Mouse (Mus musculus): ENCODE results near the gene Xpnpep1. TPM values are rescaled to one million over a fixed set of nuclear protein-coding genes. Genes with fewer than 3 reads are reported as not detected.
A peak's percentile ranks its signal among the peaks of the same experiment; 100 is the strongest.

Gene Xpnpep1
- polyA plus RNA-seq, 1 experiment from 2014 or later, result 196 TPM

DNA sequence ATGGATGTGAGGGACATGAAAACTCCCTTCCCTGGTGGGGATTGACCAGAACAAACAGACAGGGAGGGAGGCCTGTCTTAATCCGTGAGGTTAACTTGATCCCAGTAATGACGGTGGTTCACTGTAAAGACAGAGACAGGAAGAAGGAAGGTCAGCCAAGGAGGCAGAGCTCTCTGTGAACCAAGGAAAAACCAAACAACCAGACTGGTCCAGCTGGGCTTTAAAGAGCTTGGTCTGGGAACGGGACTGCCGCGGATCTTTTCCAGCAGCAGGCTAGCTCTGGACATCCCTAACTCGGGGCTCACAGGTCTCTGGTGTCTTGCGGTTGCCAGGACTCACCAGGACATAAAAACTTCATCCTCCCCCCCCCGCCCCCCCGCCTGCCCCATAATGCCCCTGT lies 26.5 kb upstream of the Xpnpep1 start:
- H3K27ac ChIP-seq (ENCODE audit: low read depth), result peak overlapping the region; percentile 51; the same call in 1 of the 2 replicates
- ATAC-seq (ENCODE audit: insufficient read depth), result peak; percentile 47; the same call in 1 of the 2 replicates
- H3K4me3 ChIP-seq (ENCODE audit: low read depth, low read length), result no peak overlapping the region
- no peak overlapping the region; the same call in 1 of the 2 replicates for H3K9ac ChIP-seq
- no peaks in the 10 kb centered on the region for H3K9me3 ChIP-seq (ENCODE audit: low read depth, low read length)
- H3K36me3 ChIP-seq (ENCODE audit: insufficient read depth), result no peaks in the 10 kb centered on the region
- WGBS, result 19% methylated on average over 9 of the region's 9 CpGs
- TF ChIP-seq CTCF (IDR thresholded peaks at IDR 0.05; ENCODE audit: low read depth), result no peak
- H3K4me1 ChIP-seq (ENCODE audit: insufficient read depth), result peaks cover 25% of the 10 kb centered on the region
- H3K27me3 ChIP-seq (ENCODE audit: insufficient read depth, low read length), result no peaks in the 10 kb centered on the region
- H3K4me2 ChIP-seq, result peak overlapping the region; percentile 38
- DNase-seq, result peak; percentile 60

GRCm38 (mm10) chr19:53064972-53065361 lies 25.0 kb upstream of the Xpnpep1 start:
- H3K9ac ChIP-seq, result no peak overlapping the region
- H3K4me2 ChIP-seq, result no peak overlapping the region
- no peaks in the 10 kb centered on the region for H3K27me3 ChIP-seq (ENCODE audit: insufficient read depth, low read length)
- peak; percentile 35 for ATAC-seq (ENCODE audit: insufficient read depth)
- no peaks in the 10 kb centered on the region for H3K36me3 ChIP-seq (ENCODE audit: insufficient read depth)
- no peak for DNase-seq
- no peaks in the 10 kb centered on the region for H3K9me3 ChIP-seq (ENCODE audit: low read depth, low read length)
- no peak overlapping the region for H3K27ac ChIP-seq (ENCODE audit: low read depth)
- no peak for TF ChIP-seq CTCF (IDR thresholded peaks at IDR 0.05; ENCODE audit: low read depth)
- peaks cover 16% of the 10 kb centered on the region; the same call in 1 of the 2 replicates for H3K4me1 ChIP-seq (ENCODE audit: insufficient read depth)
- no peak overlapping the region for H3K4me3 ChIP-seq (ENCODE audit: low read depth, low read length)
- 27% methylated on average over 8 of the region's 8 CpGs for WGBS

DNA sequence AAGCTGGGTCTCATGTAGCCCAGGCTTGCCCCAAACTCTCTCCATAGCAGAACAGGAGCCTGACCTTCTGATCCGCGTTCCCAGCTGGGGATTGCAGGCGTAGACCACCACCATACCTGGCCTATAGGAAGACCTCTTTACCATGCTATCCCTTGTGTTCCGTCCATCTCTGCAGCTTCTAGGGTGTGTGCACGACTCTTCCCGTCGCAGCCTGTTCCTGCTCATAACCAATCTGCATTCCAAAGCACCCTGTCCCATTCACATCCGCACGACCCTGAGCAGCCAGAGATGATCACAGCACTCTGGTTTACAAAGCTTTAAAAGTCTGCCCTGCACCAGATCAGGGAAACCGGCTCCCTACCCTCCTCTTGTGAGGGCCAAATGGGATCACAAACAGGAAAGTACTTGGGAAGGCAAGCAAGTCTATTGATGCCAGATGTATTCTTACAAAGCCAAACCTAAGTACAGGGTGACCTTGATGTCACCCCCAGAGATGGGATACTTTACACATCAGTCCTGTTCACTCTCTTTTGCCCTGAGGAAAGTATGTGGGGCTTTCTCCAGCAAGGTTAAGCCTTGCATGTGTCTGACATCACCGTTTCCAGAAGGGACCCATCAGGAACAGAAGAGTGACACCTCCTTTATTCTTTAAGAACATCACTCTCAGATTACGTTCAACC lies 24.4 kb upstream of the Xpnpep1 start:
- 47% methylated on average over 12 of the region's 12 CpGs for WGBS
- no peak overlapping the region for H3K4me3 ChIP-seq (ENCODE audit: low read depth, low read length)
- H3K4me1 ChIP-seq (ENCODE audit: insufficient read depth), result peaks cover 16% of the 10 kb centered on the region; the same call in 1 of the 2 replicates
- H3K27me3 ChIP-seq (ENCODE audit: insufficient read depth, low read length), result no peaks in the 10 kb centered on the region
- H3K36me3 ChIP-seq (ENCODE audit: insufficient read depth), result no peaks in the 10 kb centered on the region
- 0 out of 2 replicates have a peak overlapping the region, but pooled peaks have one; percentile 18 for H3K27ac ChIP-seq (ENCODE audit: low read depth)
- no peak for TF ChIP-seq CTCF (IDR thresholded peaks at IDR 0.05; ENCODE audit: low read depth)
- ATAC-seq (ENCODE audit: insufficient read depth) (peak; percentile 45), DNase-seq (peak; percentile 64)
- no peak overlapping the region for H3K4me2 ChIP-seq
- H3K9ac ChIP-seq, result no peak overlapping the region
- H3K9me3 ChIP-seq (ENCODE audit: low read depth, low read length), result no peaks in the 10 kb centered on the region

DNA sequence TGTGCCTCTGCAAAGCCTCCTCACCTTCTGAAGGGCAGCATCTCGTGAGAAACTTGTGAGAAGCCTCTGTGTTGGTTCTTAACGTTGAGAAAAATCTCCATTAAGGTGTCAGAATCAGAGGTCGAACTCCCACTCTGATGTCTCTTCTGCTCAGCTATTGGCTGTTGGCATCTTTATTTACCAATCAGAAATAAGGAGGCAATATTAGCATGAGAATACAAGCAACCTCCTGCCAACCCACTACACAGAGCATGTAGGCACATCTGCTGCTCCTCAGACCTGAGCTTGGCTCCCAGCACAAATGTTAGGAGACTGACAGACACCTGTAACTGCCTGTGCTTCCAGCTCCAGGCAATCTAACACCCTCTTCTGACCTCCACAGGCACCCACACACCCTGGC lies 22.0 kb upstream of the Xpnpep1 start:
- Histone ChIP-seq H3K4me1 (ENCODE audit: insufficient read depth) (peaks cover 19% of the 10 kb centered on the region), H3K9ac (no peak overlapping the region), H3K4me2 (no peak overlapping the region), H3K27me3 (ENCODE audit: insufficient read depth, low read length) (no peaks in the 10 kb centered on the region), H3K9me3 (ENCODE audit: low read depth, low read length) (no peaks in the 10 kb centered on the region), H3K36me3 (ENCODE audit: insufficient read depth) (no peaks in the 10 kb centered on the region), H3K4me3 (ENCODE audit: low read depth, low read length) (no peak overlapping the region), H3K27ac (ENCODE audit: low read depth) (no peak overlapping the region)
- WGBS, result 37% methylated on average over 3 of the region's 3 CpGs
- ATAC-seq (ENCODE audit: insufficient read depth) (no peak), DNase-seq (no peak)
- TF ChIP-seq CTCF (IDR thresholded peaks at IDR 0.05; ENCODE audit: low read depth), result no peak

DNA sequence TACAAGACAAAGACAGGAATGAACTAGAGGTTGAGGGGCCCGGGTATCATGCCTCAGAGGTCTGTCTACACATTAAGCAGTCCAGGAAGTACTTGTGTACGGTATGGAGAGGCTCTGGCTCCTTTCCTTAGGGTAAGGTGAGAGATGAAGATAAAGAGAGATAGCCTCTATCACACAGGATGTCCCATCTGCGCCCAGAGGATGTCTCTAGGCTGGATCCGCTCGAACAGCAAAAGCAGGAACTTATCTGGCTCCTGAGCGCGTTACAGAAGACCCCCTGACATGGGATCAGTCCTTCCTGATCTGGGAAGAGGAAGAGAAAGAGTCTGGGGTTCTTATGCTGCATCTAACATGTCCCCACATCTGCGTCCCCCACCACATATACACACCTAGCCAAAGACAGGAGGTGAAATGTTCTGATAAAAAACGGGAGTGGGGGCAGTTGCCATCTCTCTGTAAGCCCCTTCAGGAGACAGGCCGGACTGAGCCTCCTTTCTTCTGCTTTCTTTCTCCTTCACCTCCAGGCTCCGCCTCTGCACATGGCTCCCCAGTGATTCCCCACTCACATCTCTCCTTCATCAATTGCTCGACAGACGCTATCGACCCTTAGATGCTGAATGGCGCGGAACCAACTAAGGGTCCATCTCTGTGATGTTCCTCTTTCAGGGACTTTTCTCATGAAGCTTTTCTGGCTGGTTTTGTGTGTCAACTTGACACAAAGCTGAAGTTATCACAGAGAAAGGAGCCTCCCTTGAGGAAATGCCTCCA lies 19.5 kb upstream of the Xpnpep1 start:
- no peak overlapping the region for H3K9ac ChIP-seq
- no peak for TF ChIP-seq CTCF (IDR thresholded peaks at IDR 0.05; ENCODE audit: low read depth)
- no peak overlapping the region for H3K4me2 ChIP-seq
- no peaks in the 10 kb centered on the region for H3K27me3 ChIP-seq (ENCODE audit: insufficient read depth, low read length)
- no peak for DNase-seq
- no peaks in the 10 kb centered on the region for H3K9me3 ChIP-seq (ENCODE audit: low read depth, low read length)
- no peak for ATAC-seq (ENCODE audit: insufficient read depth)
- WGBS, result 83% methylated on average over 16 of the region's 16 CpGs
- peaks cover 10% of the 10 kb centered on the region for H3K4me1 ChIP-seq (ENCODE audit: insufficient read depth)
- H3K4me3 ChIP-seq (ENCODE audit: low read depth, low read length), result no peak overlapping the region
- H3K27ac ChIP-seq (ENCODE audit: low read depth), result no peak overlapping the region
- H3K36me3 ChIP-seq (ENCODE audit: insufficient read depth), result no peaks in the 10 kb centered on the region

- H3K27ac ChIP-seq (ENCODE audit: low read depth), result 0 out of 2 replicates have a peak overlapping the region, but pooled peaks have one; percentile 20
Observed at GRCm38 (mm10) chr19:53058726-53059334, 18.8 kb upstream of the Xpnpep1 start.

More at GRCm38 (mm10) chr19:53058726-53059334, 18.8 kb upstream of the Xpnpep1 start:
- H3K27me3 ChIP-seq (ENCODE audit: insufficient read depth, low read length), result no peaks in the 10 kb centered on the region
- no peaks in the 10 kb centered on the region for H3K36me3 ChIP-seq (ENCODE audit: insufficient read depth)
- no peak for TF ChIP-seq CTCF (IDR thresholded peaks at IDR 0.05; ENCODE audit: low read depth)
- H3K4me1 ChIP-seq (ENCODE audit: insufficient read depth), result peaks cover 5% of the 10 kb centered on the region
- WGBS, result 80% methylated on average over 8 of the region's 8 CpGs
- no peaks in the 10 kb centered on the region for H3K9me3 ChIP-seq (ENCODE audit: low read depth, low read length)
- no peak overlapping the region for H3K9ac ChIP-seq
- no peak overlapping the region for H3K4me2 ChIP-seq
- ATAC-seq (ENCODE audit: insufficient read depth) (peak; percentile 38; the same call in 1 of the 2 replicates), DNase-seq (no peak)
- H3K4me3 ChIP-seq (ENCODE audit: low read depth, low read length), result no peak overlapping the region

Measured in lung, embryonic 14.5 days (tissue).